Mouse (Mus musculus) liver, embryonic 14.5 days (tissue): ENCODE measurements around the gene Notch2.

Experiments used
- CTCF ChIP-seq: IDR thresholded peaks from 2 replicates; pipeline ENCODE4 v1.5.1; 2016; ENCODE audit warnings: antibody characterized with exemption, low read depth, control low read depth
- EP300 ChIP-seq: IDR thresholded peaks from 2 replicates; pipeline ENCODE4 v1.6.1; 2016; ENCODE audit warnings: antibody characterized with exemption, low read depth

- no peak for TF ChIP-seq CTCF
- TF ChIP-seq EP300: no peak
These were observed 91.6 kb downstream of the Notch2 start for GRCm38 (mm10) chr3:98104851-98105471.
